Mouse (Mus musculus) heart, postnatal 10 days (tissue): ENCODE measurements around the gene Casp9. TPM values are rescaled to one million over a fixed set of nuclear protein-coding genes. Genes with fewer than 3 reads are reported as not detected.

Experiments used
- DNase-seq, 2 experiments: peaks; one replicate each; pipeline ENCODE4 v3.0.0; 2021
- intact Hi-C: fragments of 180-260 bp; cut with DNase I; formaldehyde crosslinking; loops from one replicate; pipeline ENCODE4 v1.15.1; 2025
- total RNA-seq, 2 experiments: library from RNA; stranded (reverse); gene quantifications; 2 replicates each; pipeline ENCODE4 v1.2.3; 2021

Casp9 gene
- total RNA-seq, 2 experiments from 2014 or later: 10.5 to 12.4 TPM

- intact Hi-C loops: no loop called here
- DNase-seq: no peak
Measured at GRCm38 (mm10) chr4:141861591-141862295, 68.3 kb downstream of the Casp9 start.

GRCm38 (mm10) chr4:141862867-141863266, 69.5 kb downstream of the Casp9 start:
- intact Hi-C loops: no loop called here
- no peak for DNase-seq

DNA sequence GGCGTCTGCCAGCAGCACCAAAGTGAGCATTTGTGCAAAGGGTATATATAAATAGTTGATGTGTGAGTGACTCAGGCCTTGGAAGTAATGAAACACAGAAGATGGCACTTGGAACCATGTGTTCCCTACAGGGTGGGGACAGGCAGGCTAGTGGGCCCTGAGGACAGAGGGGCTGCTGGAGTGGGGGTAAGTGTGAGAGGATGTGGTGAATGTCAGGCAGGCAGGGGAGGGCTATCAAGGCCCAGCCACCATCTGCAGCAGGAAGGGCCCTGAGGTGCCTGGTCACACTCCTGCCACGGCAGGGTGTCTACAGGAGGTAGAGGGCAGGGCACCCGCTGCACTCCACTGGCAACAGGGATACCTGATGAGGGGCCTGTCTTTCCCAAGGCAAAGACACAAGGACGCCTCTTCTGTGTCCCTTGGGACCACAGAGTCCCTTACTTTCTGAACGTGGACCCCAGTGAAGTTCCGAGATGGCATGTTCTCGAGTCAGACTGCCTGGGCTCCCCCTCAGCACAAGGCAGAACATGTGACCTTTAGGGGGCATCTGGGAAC, 70.4 kb downstream of the Casp9 start:
- no peak for DNase-seq
- intact Hi-C loops: no loop called here

GRCm38 (mm10) chr4:141864506-141864905, 71.1 kb downstream of the Casp9 start:
- intact Hi-C loops: no loop called here
- no peak for DNase-seq

DNA sequence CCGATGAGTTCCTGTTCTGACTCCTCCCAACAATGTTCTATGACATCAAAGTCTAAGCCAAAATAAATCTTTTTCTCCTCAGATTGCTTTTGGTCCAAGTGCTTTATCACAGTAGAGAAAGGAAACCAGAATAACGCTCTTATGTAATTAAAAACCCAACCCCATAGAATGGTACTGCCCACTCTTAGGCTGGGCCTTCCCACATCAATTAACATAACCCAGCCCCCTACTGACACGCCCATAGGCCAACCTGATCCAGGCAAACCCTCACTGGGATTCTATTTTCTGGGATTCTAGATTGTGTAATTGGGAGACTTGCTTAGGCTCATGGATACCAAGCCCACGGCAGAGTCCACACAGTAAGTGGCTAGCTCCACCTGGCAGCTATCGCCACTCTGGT, 71.6 kb downstream of the Casp9 start:
- intact Hi-C loops: no loop called here
- DNase-seq: no peak

Other genes starting within 250 kb of the Casp9 start
- 100 to 1,000 TPM; 241 to 248 TPM for gene Fblim1, start 187.5 kb upstream of the Casp9 start, total RNA-seq
- gene Tmem82, start 175.0 kb upstream of the Casp9 start, total RNA-seq: 10 to 100 TPM; 11.2 to 15.6 TPM
- 10 to 100 TPM; 81.1 to 84.5 TPM for gene Slc25a34, start 169.8 kb upstream of the Casp9 start, total RNA-seq
- 10 to 100 TPM; 81.0 to 83.1 TPM for gene Plekhm2, start 128.7 kb upstream of the Casp9 start, total RNA-seq
- 1 to 10 TPM in 1 of 2 experiments, under 1 TPM in 1; 0.19 to 3.1 TPM for gene Rsc1a1, start 108.0 kb upstream of the Casp9 start, total RNA-seq
- gene Ddi2, start 70.2 kb upstream of the Casp9 start, total RNA-seq: 10 to 100 TPM; 38.5 to 41.1 TPM
- under 1 TPM; 0.48 to 0.79 TPM for gene Agmat, start 46.9 kb upstream of the Casp9 start, total RNA-seq
- gene Dnajc16, start 2.7 kb upstream of the Casp9 start, total RNA-seq: 10 to 100 TPM; 17.6 to 18.0 TPM
- under 1 TPM in 1 of 2 experiments, not detected in 1; 0.87 TPM for gene Cela2a, start 32.5 kb downstream of the Casp9 start, total RNA-seq
- gene Ctrc, start 52.7 kb downstream of the Casp9 start, total RNA-seq: not detected
- gene Efhd2, start 81.3 kb downstream of the Casp9 start, total RNA-seq: 10 to 100 TPM; 30.4 to 36.7 TPM
- gene Fhad1, start 221.5 kb downstream of the Casp9 start, total RNA-seq: 1 to 10 TPM in 1 of 2 experiments, not detected in 1; 1.2 TPM